Mouse (Mus musculus): ENCODE measurements at regions not wholly inside any gene's neighbourhood (a gene's known extent, or its start where the extent isn't known, plus 50 kb on each side); places are given as distances from the start of the nearest gene placed in this dataset.
A peak's percentile ranks its signal among the peaks of the same experiment; 100 is the strongest.
"Not testable (repeated sequence)": the region's sequence is repeated elsewhere in the genome, so short reads cannot be mapped to it uniquely, and the experiment has no call there.

DNA sequence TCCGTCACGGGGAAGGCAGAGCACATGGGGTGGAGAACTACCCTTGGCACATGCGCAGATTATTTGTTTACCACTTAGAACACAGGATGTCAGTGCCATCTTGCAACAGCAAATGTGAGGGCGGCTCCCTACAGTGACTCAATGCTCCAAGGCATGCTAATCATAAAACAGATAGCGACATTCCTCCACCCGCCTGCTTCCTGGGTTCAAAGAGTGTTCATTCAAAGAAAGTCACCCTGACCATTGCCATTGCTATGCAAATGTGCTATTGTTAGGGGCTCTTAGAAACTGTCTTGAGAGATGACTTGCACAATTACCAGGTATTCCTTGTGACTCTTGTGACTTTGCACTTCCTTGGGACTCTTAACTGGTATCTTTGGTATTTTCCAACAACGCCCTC lies 104.1 kb downstream of the H2al2a start:
- DNase-seq = not testable (repeated sequence)

DNA sequence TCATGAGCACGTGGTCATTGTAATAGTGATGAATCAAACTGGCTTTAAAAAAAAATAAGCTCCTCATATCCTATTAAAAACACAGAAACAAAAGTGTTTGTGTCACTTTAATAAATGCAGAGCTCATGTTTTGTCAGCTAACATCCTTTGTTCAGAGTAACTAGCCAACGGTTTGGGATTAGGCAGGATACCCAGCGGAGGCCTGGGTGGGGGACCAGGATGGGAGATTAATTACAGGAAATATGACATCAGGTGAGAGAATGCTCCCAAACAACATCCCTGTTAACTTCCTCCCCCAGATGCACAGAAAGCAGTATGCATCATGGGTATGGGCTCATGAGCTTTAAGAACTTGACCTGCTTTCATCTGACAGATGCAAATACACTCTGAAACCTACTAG lies 109.1 kb downstream of the H2al2a start:
- DNase-seq = no peak

- no peak for DNase-seq
Observed at GRCm38 (mm10) chr2:17882389-17882788, 114.4 kb downstream of the H2al2a start.

- DNase-seq = no peak
Observed at GRCm38 (mm10) chr2:17880800-17881717, 115.7 kb downstream of the H2al2a start.

DNA sequence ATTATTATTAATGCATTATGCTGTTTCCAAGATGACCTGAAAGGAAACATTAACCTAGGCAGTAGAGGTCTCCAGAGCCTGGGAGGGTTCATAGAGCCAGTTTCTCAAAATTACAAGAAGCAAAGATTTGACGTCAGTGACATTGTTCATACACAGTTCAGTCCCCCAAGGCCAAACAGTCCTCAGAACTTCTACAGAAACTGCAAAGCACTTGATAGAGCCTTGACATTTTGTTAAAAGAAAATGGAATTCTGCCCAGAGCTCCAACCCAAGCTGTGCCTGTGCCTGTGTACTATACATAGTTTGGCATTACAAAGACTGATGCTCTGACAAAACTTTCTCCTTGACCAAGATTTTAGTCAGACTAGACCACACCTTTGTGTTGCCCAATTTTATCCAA lies 118.9 kb downstream of the H2al2a start:
- DNase-seq = no peak

DNA sequence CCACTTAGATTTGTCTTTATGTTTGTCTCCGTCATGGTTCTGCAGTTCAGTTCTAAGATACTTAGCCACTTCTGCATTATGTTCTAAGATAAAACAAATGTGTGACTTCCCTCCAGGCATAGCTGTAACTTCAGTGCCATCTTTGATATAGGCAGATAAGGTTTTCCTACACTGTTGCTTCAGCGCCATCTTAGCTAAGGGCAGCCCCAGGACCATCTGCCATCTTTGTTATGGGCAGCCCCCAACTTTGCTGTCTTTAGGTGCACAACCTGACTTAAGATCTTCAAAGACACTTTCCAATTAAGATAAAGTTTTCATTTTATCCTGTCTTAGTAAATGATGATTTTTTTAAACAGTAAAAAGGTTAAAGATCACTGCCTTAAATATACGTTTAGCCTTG lies 119.8 kb downstream of the H2al2a start:
- no peak for DNase-seq

DNA sequence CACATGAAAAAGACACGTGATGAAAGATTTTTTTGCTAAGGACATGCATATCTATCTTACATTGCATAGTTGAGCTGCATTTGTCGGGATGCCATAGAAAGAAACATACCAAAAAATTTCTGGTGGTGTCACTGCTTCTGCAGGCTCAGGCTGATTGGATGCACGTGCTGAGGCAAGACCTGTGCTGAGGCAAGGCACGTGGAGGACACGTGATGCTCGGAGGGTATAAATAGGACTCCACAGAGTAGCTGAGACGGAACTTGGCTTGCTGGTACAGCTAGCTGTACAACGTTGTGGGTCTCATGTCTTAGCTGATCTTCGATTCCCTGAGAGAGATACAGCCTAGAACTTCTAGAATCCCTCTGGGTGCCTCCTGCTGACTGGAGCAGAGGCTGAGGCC lies 120.6 kb downstream of the H2al2a start:
- DNase-seq = no peak

- DNase-seq = no peak
Observed at GRCm38 (mm10) chr2:17870562-17870961, 126.2 kb downstream of the H2al2a start.

DNA sequence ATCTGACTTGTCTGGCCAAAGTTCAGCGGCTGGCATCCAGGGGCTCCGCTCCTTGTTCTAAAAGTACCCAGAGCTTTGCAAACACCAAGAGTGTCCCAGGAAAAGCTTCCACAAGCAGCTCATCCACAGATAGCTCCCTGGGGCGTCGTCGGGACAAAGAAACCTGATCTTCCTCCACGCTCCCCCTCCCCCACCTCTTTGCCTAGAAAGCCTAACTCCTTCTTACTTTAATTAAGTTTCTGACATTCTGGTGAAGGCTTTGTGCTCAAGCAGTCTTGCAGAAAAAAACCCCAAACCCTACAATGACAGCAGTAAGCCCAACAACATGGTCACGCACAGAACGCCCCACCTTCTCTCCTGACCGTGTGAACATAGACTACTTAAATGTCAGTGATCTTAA lies 128.6 kb downstream of the H2al2a start:
- DNase-seq = no peak

DNA sequence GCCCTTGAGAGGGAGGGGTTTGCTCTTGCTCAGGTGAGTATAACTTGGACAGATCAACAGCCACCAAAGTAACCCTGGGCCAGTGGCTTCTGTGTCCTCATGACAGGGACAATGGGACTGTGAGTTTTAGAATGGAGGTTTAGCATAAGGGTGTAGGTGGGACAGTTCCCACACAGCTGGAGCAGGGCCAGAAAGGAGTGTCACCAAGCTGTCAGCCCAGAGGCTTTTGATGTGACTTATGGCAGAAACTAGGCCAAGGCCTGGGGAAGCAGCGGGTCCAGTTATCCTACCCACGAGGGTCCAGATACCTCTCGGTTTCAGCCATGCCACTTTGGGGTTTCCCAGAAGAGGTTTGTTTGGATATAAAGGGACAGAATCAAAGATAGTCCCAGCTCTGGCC lies 129.4 kb downstream of the H2al2a start:
- no peak for DNase-seq

GRCm38 (mm10) chr2:17861765-17862495 lies 130.7 kb upstream of the Nebl start:
- no peak for DNase-seq

- no peak for DNase-seq
Observed at GRCm38 (mm10) chr2:17860922-17861559, 129.8 kb upstream of the Nebl start.

DNA sequence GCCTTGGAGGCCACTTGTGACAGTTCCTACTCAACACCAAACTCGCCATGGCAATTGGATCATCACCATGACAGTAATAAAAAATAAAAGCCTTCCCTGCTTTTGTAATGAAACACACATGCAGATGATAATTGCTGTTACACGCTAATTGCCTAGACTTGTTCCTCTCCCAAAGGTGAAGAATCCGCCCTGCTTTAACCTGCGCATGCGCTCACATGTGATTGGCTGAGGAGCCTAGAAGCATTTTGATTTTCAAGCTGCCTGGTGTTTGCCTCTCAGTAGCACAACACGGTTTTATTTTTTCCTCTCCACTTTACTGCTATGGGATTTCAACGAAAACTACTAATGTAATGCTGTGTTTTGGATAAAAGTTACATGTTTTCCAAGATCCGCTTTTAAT lies 128.0 kb upstream of the Nebl start:
- DNase-seq = no peak

GRCm38 (mm10) chr2:17858326-17858725 lies 127.1 kb upstream of the Nebl start:
- peak in 1 of 2 experiments; percentile 5 for DNase-seq

- DNase-seq = no peak
Observed at GRCm38 (mm10) chr2:17855566-17856264, 124.5 kb upstream of the Nebl start.

- no peak for DNase-seq
Observed at GRCm38 (mm10) chr2:17854088-17854487, 122.8 kb upstream of the Nebl start.

- DNase-seq = no peak
Observed at GRCm38 (mm10) chr2:17853500-17854011, 122.3 kb upstream of the Nebl start.

- DNase-seq = no peak
Observed at GRCm38 (mm10) chr2:17852740-17853499, 121.7 kb upstream of the Nebl start.

GRCm38 (mm10) chr2:17850741-17851140 lies 119.5 kb upstream of the Nebl start:
- no peak for DNase-seq

DNA sequence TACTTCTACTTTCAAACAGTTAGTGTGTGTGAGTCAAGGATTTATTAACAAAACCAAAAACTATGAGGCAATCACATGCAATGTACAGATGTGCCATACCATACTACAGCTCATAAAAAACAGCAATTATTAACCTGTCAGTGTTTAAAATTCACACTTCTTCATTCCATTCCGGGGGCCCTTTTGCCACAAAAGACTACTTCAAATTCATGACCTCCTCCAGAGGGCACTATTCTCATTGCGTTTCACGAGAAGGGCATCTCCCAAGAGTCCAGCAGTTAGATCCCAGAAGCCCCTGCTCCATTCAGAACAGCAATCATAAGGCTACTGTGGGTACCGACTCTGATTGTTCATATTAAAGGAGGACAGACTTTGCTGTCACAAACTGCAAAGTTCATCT lies 118.0 kb upstream of the Nebl start:
- DNase-seq = no peak

DNA sequence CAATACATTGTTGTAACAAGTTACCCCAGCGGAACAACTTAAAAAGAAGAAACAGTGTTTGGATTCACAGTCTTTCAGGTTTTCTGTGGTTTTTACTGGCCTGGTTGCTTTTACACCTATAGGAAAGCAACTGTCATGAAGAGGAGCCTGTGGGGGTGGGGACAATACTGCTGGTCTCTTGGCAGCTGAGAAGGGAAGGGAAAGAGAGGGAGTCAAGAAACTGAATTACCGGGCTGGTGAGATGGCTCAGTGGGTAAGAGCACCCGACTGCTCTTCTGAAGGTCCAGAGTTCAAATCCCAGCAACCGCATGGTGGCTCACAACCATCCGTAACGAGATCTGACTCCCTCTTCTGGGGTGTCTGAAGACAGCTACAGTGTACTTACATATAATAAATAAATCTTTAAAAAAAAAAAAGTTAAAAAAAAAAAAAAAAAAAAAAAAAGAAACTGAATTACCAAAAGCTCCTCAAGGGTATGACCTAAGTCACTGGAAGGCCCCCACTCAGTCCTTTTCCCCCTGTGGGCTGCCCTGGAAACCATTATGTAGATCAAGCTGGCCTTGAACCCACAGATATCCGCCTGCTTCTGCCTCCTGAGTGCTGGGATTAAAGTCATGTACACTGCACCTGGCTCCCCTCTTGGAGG lies 114.3 kb upstream of the Nebl start:
- DNase-seq = not testable (repeated sequence)

Data from kidney, adult 8-10 months (tissue).